Mouse (Mus musculus) limb, embryonic 10.5 days (tissue): ENCODE results near the gene Srrd. TPM values are rescaled to one million over a fixed set of nuclear protein-coding genes. Genes with fewer than 3 reads are reported as not detected.

ENCODE experiments used
- DNase-seq: peaks from one replicate; pipeline ENCODE4 v3.0.0-alpha.2; 2017; ENCODE audit warnings: low spot score
- H3K27ac ChIP-seq: fragments of 300-500 bp; sonication (generic); 2 replicates; pipeline ENCODE4 v1.5.1; 2016; ENCODE audit warnings: mild to moderate bottlenecking
- H3K27me3 ChIP-seq: fragments of 300-500 bp; sonication (generic); 2 replicates; pipeline ENCODE4 v1.6.1; 2016; ENCODE audit warnings: low read depth, mild to moderate bottlenecking; ENCODE audit not compliant: poor library complexity, severe bottlenecking
- H3K36me3 ChIP-seq: fragments of 300-500 bp; sonication (generic); 2 replicates; pipeline ENCODE4 v1.6.1; 2016; ENCODE audit warnings: mild to moderate bottlenecking, moderate library complexity
- H3K4me1 ChIP-seq: fragments of 300-500 bp; sonication (generic); 2 replicates; pipeline ENCODE4 v1.6.1; 2016
- H3K4me3 ChIP-seq: fragments of 300-500 bp; sonication (generic); 2 replicates; pipeline ENCODE4 v1.5.1; 2016; ENCODE audit warnings: mild to moderate bottlenecking, moderate library complexity
- H3K9me3 ChIP-seq: fragments of 300-500 bp; sonication (generic); replicated peaks from 2 replicates; pipeline ENCODE4 v1.6.1; 2016; ENCODE audit warnings: mild to moderate bottlenecking
- WGBS: fragments of 180-500 bp; shearing (Covaris S2); methylation state at CpG from one replicate; pipeline ENCODE4 v1.1.7; 2016; 5-methylcytosine and 5-hydroxymethylcytosine counted together
- polyA plus RNA-seq: library from polyadenylated mRNA; unstranded; fragments of >200 nt; fragmentation: Nextera tagmentation; extraction: Ambion mirVana; gene quantifications from 2 replicates; pipeline ENCODE4 v1.2.1, GENCODE M21; 2016

Gene Srrd
- 56.2 and 59.2 TPM in 2 replicates for polyA plus RNA-seq

GRCm38 (mm10) chr5:112342463-112343204 is at the start of gene Srrd, which contains the start of gene Hps4:
Gene Srrd (minus strand): TSS chr5:112343040.
Gene Hps4 (plus strand): TSS chr5:112343083.
- H3K36me3 ChIP-seq: peaks cover 54% of the 10 kb centered on the region
- peak; percentile 94 for DNase-seq
- H3K27me3 ChIP-seq: no peaks in the 10 kb centered on the region
- peak within 1 kb of the TSS; percentile 93 for H3K27ac ChIP-seq
- H3K9me3 ChIP-seq: no peaks in the 10 kb centered on the region
- H3K4me3 ChIP-seq: peak within 1 kb of the TSS; percentile 97
- WGBS: 2% methylated on average over 60 of the region's 64 CpGs
- peaks cover 33% of the 10 kb centered on the region for H3K4me1 ChIP-seq

- H3K9me3 ChIP-seq: no peaks in the 10 kb centered on the region
Measured at GRCm38 (mm10) chr5:112391676-112392323, 49.0 kb upstream of the Srrd start.

GRCm38 (mm10) chr5:112391002-112391401 is 48.2 kb upstream of the Srrd start:
- peaks cover 27% of the 10 kb centered on the region for H3K4me1 ChIP-seq
- no peaks in the 10 kb centered on the region for H3K9me3 ChIP-seq
- H3K27me3 ChIP-seq: peaks cover 38% of the 10 kb centered on the region
- no peak overlapping the region for H3K27ac ChIP-seq
- H3K36me3 ChIP-seq: peaks cover 32% of the 10 kb centered on the region
- DNase-seq: no peak
- WGBS: 46% methylated on average over 16 of the region's 16 CpGs
- no peak overlapping the region for H3K4me3 ChIP-seq

More at GRCm38 (mm10) chr5:112391676-112392323, 49.0 kb upstream of the Srrd start:
- Histone ChIP-seq H3K4me3 (no peak overlapping the region), H3K27me3 (peaks cover 38% of the 10 kb centered on the region), H3K4me1 (peaks cover 33% of the 10 kb centered on the region), H3K27ac (no peak overlapping the region), H3K36me3 (peaks cover 24% of the 10 kb centered on the region)
- DNase-seq: no peak
- WGBS: 68% methylated on average over 27 of the region's 27 CpGs

GRCm38 (mm10) chr5:112389352-112389751 is 46.5 kb upstream of the Srrd start:
- H3K4me3 ChIP-seq: no peak overlapping the region
- peaks cover 16% of the 10 kb centered on the region for H3K4me1 ChIP-seq
- no peak overlapping the region for H3K27ac ChIP-seq
- DNase-seq: no peak
- WGBS: 74% methylated on average over 9 of the region's 9 CpGs
- H3K27me3 ChIP-seq: peaks cover 36% of the 10 kb centered on the region
- H3K9me3 ChIP-seq: no peaks in the 10 kb centered on the region
- peaks cover 43% of the 10 kb centered on the region for H3K36me3 ChIP-seq

- peaks cover 34% of the 10 kb centered on the region for H3K36me3 ChIP-seq
- H3K4me1 ChIP-seq: peaks cover 5% of the 10 kb centered on the region
- H3K9me3 ChIP-seq: no peaks in the 10 kb centered on the region
- 0 out of 2 replicates have a peak, but pooled peaks cover 2% of the 10 kb centered on the region for H3K27me3 ChIP-seq
- WGBS: 74% methylated on average over 2 of the region's 2 CpGs
- no peak overlapping the region for H3K27ac ChIP-seq
- no peak for DNase-seq
- H3K4me3 ChIP-seq: no peak overlapping the region
Measured at GRCm38 (mm10) chr5:112385973-112386372, 43.1 kb upstream of the Srrd start.

GRCm38 (mm10) chr5:112384805-112385472 is 42.1 kb upstream of the Srrd start:
- no peak overlapping the region for H3K4me3 ChIP-seq
- WGBS: 93% methylated on average over 13 of the region's 13 CpGs
- peaks cover 5% of the 10 kb centered on the region for H3K4me1 ChIP-seq
- peaks cover 33% of the 10 kb centered on the region for H3K36me3 ChIP-seq
- H3K27me3 ChIP-seq: no peaks in the 10 kb centered on the region
- DNase-seq: no peak
- H3K27ac ChIP-seq: no peak overlapping the region
- H3K9me3 ChIP-seq: no peaks in the 10 kb centered on the region

- Histone ChIP-seq H3K27ac (no peak overlapping the region), H3K36me3 (peaks cover 49% of the 10 kb centered on the region), H3K27me3 (no peaks in the 10 kb centered on the region), H3K4me3 (no peak overlapping the region), H3K4me1 (peaks cover 5% of the 10 kb centered on the region), H3K9me3 (no peaks in the 10 kb centered on the region)
- DNase-seq: no peak
- 72% methylated on average over 16 of the region's 17 CpGs for WGBS
Measured at GRCm38 (mm10) chr5:112382641-112383330, 39.9 kb upstream of the Srrd start.

- Histone ChIP-seq H3K4me3 (no peak overlapping the region), H3K27ac (no peak overlapping the region)
Measured at GRCm38 (mm10) chr5:112382042-112382441, 39.2 kb upstream of the Srrd start.

GRCm38 (mm10) chr5:112381154-112381553 is 38.3 kb upstream of the Srrd start:
- H3K27me3 ChIP-seq: no peaks in the 10 kb centered on the region
- peaks cover 5% of the 10 kb centered on the region for H3K4me1 ChIP-seq
- no peak overlapping the region for H3K27ac ChIP-seq
- no peak overlapping the region for H3K4me3 ChIP-seq
- WGBS: 87% methylated on average over 11 of the region's 11 CpGs
- DNase-seq: no peak
- no peaks in the 10 kb centered on the region for H3K9me3 ChIP-seq
- peaks cover 46% of the 10 kb centered on the region for H3K36me3 ChIP-seq

More at GRCm38 (mm10) chr5:112382042-112382441, 39.2 kb upstream of the Srrd start:
- Histone ChIP-seq H3K9me3 (no peaks in the 10 kb centered on the region), H3K4me1 (peaks cover 5% of the 10 kb centered on the region), H3K27me3 (no peaks in the 10 kb centered on the region), H3K36me3 (peaks cover 52% of the 10 kb centered on the region)
- DNase-seq: no peak
- 81% methylated on average over 9 of the region's 9 CpGs for WGBS

- no peaks in the 10 kb centered on the region for H3K27me3 ChIP-seq
- DNase-seq: no peak
- 80% methylated on average over 6 of the region's 6 CpGs for WGBS
- H3K4me1 ChIP-seq: peaks cover 9% of the 10 kb centered on the region
- H3K36me3 ChIP-seq: peaks cover 58% of the 10 kb centered on the region
- no peak overlapping the region for H3K4me3 ChIP-seq
- no peak overlapping the region for H3K27ac ChIP-seq
- no peaks in the 10 kb centered on the region for H3K9me3 ChIP-seq
Measured at GRCm38 (mm10) chr5:112378716-112379115, 35.9 kb upstream of the Srrd start.

- H3K36me3 ChIP-seq: peaks cover 71% of the 10 kb centered on the region
Measured at GRCm38 (mm10) chr5:112377380-112377779, 34.5 kb upstream of the Srrd start.

GRCm38 (mm10) chr5:112376111-112376510 is 33.3 kb upstream of the Srrd start:
- H3K9me3 ChIP-seq: no peaks in the 10 kb centered on the region
- DNase-seq: no peak
- peaks cover 84% of the 10 kb centered on the region for H3K36me3 ChIP-seq
- 0 out of 2 replicates have a peak, but pooled peaks cover 4% of the 10 kb centered on the region for H3K4me1 ChIP-seq
- H3K27me3 ChIP-seq: no peaks in the 10 kb centered on the region
- H3K27ac ChIP-seq: no peak overlapping the region
- 90% methylated on average over 4 of the region's 4 CpGs for WGBS
- H3K4me3 ChIP-seq: no peak overlapping the region

More at GRCm38 (mm10) chr5:112377380-112377779, 34.5 kb upstream of the Srrd start:
- Histone ChIP-seq H3K27me3 (no peaks in the 10 kb centered on the region), H3K9me3 (no peaks in the 10 kb centered on the region), H3K4me1 (0 out of 2 replicates have a peak, but pooled peaks cover 4% of the 10 kb centered on the region), H3K4me3 (no peak overlapping the region), H3K27ac (no peak overlapping the region)
- WGBS: 93% methylated on average over 1 of the region's 1 CpGs
- no peak for DNase-seq
